Mouse (Mus musculus) ovary, adult 18-20 months (tissue): ENCODE measurements at regions not wholly inside any gene's neighbourhood (a gene's known extent, or its start where the extent isn't known, plus 50 kb on each side); places are given as distances from the start of the nearest gene placed in this dataset.

ENCODE experiments used
- DNase-seq: peaks from one replicate; pipeline ENCODE4 v3.0.0; 2022; ENCODE audit warnings: low spot score, mixed read lengths

- no peak for DNase-seq
These were observed 196.1 kb upstream of the Ppargc1a start for GRCm38 (mm10) chr5:51763599-51763998.

DNA sequence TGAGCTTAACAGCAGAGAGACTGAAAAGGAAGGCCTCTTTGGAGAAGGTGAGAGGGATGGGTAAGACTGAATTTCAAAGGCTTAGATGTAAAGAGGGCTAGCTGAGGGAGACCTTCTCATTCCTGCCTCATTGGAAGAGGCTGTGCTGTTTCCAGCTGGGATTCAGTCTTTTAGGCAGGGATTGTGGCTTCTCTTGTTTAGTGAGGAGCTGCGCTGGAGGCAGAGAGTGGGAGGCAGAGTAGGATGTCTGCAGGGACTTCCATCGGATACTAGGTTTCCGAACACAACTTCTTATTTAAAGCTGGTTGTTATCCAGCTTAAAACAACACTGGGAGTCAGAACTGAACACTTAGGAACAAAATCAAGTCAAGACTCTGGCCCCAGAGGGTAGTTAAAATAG, 194.8 kb upstream of the Ppargc1a start:
- no peak for DNase-seq

DNA sequence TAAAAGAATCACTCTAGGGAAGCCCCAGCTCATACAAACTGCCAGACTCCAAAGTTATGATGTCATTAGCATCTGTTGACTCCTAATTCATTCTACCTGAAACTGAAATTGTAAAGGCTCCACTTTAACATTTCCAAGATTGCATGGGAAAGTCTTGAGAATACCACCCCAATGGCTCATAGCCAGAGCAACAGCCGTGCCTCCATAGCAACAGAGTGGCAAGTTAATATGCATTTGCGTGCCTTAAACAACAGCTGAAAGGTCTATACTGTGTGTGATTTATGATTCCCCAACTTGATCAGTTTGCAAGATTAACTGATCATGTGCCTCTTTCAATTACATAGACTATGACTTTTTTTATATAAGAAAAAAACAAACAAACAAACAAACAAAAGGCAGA, 190.8 kb upstream of the Ppargc1a start:
- no peak for DNase-seq

GRCm38 (mm10) chr5:51757864-51758263, 190.3 kb upstream of the Ppargc1a start:
- no peak for DNase-seq

DNA sequence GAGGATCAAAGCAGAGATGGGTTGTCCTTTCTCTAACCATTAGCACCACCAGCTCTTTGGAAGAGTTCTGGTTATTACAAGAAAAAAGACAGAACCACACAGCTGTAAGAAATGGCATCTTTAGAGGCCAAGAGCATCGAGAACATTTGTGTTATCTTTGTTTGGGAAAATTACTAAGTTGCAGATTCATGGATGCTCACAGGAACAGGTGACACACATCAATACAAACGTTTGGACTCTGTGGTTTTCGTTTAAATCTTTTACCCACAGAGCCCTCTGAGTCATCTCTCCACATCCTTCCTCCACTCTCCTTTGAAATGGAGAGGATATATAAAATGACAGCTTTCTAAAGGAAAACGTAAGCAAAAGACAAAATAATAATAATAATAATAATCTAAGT, 184.5 kb upstream of the Ppargc1a start:
- DNase-seq = no peak

DNA sequence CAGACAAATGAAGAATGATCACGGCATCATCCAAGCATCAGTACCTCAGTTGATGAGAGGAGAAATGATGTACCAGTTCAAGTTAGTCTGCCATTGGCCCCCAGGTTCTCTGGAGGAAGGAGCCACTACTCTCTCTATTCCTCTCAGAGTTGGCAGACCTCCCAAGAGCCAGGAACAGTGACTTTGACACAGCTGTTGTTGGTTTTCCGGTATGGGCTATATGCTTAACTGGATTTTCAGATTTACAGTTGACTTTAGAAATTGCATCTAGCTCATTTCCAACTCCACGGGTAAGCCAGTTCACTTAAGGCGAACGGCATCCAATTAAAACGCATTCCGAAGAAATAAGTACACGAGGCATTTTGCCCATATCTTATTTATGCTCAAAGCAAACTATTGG, 182.9 kb upstream of the Ppargc1a start:
- no peak for DNase-seq

DNA sequence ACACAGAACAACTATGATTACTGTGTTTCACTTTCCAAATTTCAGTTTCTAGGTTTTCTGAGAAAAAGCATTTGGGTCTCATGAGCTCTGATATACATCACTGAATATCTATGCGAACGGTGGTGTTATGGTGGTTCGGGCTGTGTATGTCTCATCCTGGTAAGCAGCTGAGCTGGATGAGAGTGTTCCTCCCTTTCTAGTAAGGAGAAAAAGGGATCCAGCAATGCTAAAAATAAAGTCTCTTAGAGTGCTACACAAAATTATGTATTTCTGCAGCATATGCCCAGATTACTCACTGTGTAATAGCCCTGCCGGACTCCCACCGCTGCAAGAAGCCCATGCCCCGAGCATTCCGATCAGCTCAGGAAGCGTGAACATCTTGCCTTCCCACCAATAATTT, 173.4 kb upstream of the Ppargc1a start:
- DNase-seq = no peak

DNA sequence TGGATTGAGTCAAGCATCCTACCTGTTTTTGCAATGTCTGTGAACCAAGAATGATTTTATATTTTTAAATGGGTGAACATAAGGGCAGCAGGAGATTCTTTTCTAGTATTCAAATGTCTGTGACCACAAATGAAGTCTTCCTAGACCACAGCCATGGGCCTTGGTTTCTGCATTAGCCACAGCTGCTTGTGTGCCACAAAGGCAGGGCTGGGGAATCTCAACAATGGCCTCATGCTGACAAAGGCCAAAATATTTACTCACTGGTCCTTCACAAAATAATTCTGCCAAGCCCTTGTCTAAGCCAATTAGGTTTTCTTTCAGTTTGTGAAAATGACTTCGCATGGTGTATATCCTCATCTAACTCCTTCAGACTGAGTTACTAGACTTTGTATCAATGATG, 162.7 kb upstream of the Ppargc1a start:
- DNase-seq = no peak

DNA sequence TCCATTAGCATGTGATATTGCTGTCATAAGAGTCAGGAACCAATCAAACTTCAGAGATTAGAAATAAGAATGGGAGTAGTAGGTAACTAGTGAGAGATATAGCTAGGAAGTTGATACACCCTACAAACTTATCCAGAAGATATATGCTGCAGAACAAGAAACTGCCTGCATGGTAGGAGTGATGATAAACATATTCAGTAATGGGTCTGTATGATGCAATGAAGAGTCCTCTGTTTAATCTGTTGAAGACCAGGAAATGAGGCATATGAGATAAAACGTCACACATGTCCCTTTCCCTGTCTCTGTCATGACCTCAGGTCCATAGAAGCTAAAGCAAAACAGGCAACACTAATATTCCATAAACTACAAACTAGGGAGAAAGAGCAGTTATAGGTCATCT, 162.2 kb upstream of the Ppargc1a start:
- DNase-seq = no peak

DNA sequence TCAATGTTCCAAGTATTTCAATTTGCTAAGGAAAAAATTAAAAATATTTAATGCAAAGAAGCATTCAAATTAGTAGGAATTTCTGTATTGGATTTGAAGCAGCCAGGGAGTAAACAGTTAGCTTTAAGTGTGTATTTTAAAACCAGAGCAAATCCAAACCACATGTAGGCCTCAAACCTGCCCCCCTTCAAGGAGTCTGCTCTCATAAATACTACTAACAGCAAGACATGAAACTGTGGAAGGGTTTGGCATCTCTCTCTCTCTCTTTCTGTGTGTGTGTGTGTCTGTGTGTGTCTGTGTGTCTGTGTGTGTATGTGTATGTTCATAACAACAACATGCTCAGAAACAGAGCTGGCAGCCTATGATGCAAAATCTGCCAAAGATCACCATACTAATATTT, 159.2 kb upstream of the Ppargc1a start:
- DNase-seq = no peak

GRCm38 (mm10) chr5:51718911-51719310, 151.4 kb upstream of the Ppargc1a start:
- no peak for DNase-seq

- DNase-seq = no peak
These were observed 150.9 kb upstream of the Ppargc1a start for GRCm38 (mm10) chr5:51718451-51718850.

DNA sequence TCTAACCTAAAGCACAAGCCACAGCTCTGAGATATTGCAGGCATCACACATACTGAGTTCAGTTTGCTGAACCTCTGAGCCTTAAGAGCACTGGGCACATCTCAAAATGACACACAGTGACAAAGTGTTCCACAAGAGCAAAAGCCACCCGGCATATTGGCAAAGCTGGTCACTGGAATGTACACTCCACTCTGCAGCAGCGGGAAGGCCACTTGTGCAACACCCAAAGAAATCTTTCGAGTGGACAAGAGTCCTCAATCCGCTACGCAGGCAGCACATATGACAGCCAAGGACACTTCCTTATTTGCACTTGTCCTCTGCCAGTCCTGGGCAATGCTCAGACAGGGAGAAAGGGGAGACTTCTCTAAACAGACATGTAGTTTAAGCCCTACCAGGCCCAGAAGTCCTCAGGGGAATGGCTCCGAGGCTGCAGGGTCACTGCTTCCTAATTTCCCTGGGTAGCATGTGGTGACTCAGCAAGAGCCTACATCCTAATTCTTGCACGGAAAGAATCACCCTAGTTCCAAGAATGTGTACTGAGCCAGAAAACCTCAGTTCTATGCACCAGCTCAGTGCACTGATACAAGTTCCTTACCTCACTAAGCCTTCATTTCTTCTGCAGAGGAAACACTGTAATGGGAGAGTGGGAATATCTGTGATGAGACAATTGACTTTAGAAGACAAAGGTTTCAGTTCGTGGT, 144.5 kb upstream of the Ppargc1a start:
- no peak for DNase-seq

DNA sequence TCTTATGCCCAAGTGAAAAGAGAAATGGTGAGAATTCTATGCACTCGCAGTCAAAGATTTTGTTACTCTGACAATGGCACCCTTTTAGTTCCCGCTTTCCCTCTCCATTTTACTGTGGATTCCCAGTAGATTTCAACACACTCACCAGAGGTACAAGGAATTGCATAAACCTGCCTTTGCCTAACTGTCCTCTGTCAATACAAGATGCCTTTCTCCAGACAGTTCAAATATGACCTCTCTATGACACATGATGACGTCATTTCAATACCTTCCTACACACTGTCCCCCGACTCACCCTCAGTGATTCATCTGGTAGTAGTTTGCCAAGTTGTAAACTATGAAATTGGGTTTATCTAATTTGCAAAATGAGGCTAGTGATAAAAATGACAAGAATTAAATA, 143.1 kb upstream of the Ppargc1a start:
- DNase-seq = no peak

- DNase-seq = no peak
These were observed 142.0 kb upstream of the Ppargc1a start for GRCm38 (mm10) chr5:51709447-51709991.

- no peak for DNase-seq
These were observed 112.4 kb upstream of the Ppargc1a start for GRCm38 (mm10) chr5:51679884-51680283.

GRCm38 (mm10) chr5:51671190-51671589, 103.7 kb upstream of the Ppargc1a start:
- no peak for DNase-seq

GRCm38 (mm10) chr5:51665241-51665640, 97.7 kb upstream of the Ppargc1a start:
- DNase-seq = no peak

DNA sequence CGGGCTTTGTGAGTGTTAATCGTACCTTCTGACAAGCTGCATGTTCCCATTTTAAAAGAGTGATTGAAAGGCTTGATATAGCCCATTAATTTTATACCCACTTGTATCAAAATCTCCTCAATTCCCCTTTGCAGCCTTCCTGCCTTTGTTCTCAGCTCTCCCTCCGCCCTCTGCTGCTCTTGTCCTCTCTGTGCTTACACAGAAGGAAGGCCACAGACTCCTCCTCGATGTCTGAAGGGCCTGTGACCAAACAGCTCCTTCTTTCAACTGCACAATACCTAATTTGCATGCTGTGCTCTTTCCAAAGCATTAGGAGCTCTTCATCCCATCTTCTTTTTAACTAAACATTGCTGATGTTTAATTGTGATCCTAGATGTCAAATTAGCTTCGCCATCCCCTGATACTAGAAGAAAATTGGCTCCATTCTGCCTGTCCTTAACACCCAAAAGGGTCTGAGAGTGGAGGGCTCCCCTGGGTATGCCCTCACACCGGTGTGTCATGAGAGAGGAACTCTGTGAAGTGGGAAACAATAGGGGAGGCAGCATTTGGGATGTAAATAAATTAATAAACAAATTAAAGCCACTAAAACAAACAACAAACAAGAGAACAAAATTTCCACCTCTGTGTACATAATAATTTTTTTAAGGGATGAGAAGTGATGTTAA, 90.8 kb upstream of the Ppargc1a start:
- no peak for DNase-seq

- no peak for DNase-seq
These were observed 86.0 kb upstream of the Ppargc1a start for GRCm38 (mm10) chr5:51653507-51653906.

GRCm38 (mm10) chr5:51624400-51624799, 56.9 kb upstream of the Ppargc1a start:
- no peak for DNase-seq
